Mouse (Mus musculus) brown adipose tissue, adult 24 weeks (tissue): ENCODE results near the gene Hopx. TPM values are rescaled to one million over a fixed set of nuclear protein-coding genes. Genes with fewer than 3 reads are reported as not detected.

Experiments used
- H3K27ac ChIP-seq: fragments of 200-500 bp; replicated peaks from 2 replicates; pipeline ENCODE4 v1.5.1; 2012; ENCODE audit warnings: low read depth, mild to moderate bottlenecking, low read length
- H3K4me1 ChIP-seq: fragments of 200-500 bp; 2 replicates; pipeline ENCODE4 v1.6.1; 2012; ENCODE audit warnings: low read length, mixed read lengths; ENCODE audit not compliant: control insufficient read depth, insufficient read depth, insufficient read length
- H3K4me3 ChIP-seq: fragments of 200-500 bp; 2 replicates; pipeline ENCODE4 v1.5.1; 2012; ENCODE audit warnings: low read depth, mild to moderate bottlenecking, low read length, moderate library complexity; ENCODE audit not compliant: insufficient read depth
- polyA plus RNA-seq: library from polyadenylated mRNA; stranded (reverse); fragments of >200 nt; gene quantifications from 2 replicates; pipeline ENCODE4 v1.2.4, GENCODE M21; 2012; ENCODE audit not compliant: missing spikeins, insufficient read depth, insufficient read length

Gene Hopx
- 5.0 and 10.8 TPM in 2 replicates for polyA plus RNA-seq

DNA sequence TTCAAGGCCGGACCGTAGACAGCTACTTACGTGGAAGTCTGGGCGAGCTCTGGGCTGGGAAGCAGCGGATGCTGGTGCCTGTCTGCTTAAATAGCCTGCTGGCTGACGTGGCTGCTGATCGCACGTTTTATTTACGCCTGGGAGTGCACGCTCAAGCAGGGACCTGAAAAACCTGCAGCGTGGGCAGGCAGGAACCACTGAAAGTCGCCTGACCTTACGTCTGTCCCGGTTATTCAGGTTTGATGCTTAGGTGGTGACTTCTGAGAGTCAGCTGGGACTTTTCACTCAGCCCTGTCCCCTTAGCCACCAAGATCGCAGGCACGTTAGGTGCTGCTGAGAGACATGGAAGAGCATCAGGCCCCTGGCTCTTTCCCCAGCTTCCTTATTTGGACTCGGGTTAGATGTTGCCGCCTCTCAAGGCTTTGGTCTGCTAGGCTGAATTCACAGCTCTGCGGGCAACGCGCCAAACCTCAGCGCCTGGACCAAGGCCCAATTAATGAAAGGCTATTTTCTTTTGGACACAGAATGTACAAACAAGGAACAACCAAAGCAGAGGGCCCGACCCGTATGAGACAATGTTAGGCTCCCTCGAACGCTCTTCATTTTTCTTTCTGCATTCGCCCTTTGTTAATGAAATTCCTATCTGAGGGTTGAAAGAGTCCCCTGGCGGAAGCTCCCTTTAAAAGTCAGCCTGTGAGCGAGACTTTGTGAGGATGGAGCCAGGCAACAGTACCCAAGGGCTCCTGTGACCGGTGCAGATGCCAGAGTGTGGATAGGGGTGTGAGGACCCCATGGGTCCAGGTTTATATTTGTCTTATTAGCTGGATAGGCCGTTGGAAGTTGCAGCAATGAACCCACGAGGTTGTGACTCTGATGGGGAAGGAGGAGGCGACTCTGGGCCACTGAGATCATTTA, at the start of gene Hopx:
Gene Hopx, minus strand, starts transcription at position 305 of the 915 bp plus-strand sequence.
- Histone ChIP-seq H3K4me1 (no peaks in the 10 kb centered on the region; the same call in 1 of the 2 replicates), H3K4me3 (no peak within 1 kb of the TSS), H3K27ac (no peak within 1 kb of the TSS)

DNA sequence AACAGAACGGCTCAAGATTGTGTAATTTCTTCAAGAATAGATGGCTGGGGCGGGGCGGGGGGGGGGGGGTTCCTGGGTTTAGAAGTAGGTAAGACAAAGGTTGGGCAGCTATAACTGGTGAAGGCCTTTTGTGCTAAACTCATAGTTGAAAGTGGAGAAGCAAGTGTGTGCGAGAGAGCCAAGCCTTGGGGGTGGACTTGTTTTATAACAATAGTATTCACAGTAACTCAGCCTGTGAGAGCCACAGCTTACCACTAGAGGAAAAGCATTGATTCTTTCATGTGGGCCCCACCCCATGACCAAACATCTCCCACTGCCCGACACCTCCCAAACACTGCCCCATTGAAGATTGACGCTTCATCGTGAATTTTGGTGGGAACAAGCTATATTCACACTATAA, 48.7 kb upstream of the Hopx start:
- Histone ChIP-seq H3K4me3 (no peak overlapping the region), H3K4me1 (peaks cover 3% of the 10 kb centered on the region; the same call in 1 of the 2 replicates), H3K27ac (no peak overlapping the region)

DNA sequence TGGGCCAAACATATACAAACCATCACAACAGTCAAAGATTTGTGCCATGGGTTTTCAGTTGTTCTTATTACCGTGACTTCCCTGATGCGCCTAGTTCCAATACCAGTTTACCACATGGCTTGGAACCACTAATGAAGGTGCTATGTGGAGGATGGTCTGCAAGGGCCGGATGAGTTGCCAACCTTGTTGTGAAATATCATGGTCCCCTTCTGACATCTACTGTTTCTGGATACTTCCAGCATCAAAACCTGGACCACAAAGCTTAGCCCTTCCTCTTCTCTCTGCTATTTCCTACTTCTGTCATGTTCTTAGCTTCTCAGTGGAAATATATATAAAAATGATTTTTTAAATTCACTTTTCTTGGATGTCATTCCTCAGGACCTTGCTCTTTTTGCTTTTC, 47.6 kb upstream of the Hopx start:
- no peak overlapping the region for H3K27ac ChIP-seq
- no peak overlapping the region for H3K4me3 ChIP-seq
- peaks cover 5% of the 10 kb centered on the region; the same call in 1 of the 2 replicates for H3K4me1 ChIP-seq

DNA sequence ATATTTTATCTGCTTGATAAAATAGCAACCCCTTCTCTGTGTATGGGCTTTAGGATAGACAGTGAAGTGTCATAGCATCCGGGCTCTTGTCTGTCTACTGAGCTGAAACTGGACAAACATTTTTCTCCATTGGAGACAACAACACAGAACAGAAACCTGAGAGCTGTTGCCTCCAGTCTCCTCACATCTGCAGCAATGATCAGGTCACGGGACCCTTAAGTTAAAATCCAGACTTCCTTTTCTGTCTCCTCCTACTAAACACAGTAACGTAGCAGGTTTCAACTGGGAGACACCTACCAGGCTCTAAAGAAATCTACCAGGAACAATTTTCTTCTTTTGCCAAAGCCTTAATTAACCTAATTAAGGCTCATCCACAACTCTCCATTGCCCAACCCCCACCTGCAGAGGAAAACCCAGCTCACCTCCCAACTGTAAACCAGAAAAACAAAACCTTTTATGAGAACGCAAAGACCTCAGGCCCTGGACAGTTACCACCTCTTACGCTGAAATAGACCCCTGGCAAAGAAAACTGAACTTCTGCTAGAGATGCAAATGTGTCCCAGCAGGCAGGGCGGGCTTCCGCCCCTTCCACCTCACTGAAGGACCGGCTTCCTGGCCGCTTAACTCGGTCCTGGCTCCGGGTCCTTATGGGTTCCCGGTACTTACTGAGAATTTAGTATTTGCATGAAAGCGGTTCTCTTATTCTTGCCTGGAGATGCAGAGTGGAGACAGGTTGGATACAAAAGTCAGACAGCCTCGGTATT, 43.0 kb upstream of the Hopx start:
- peak overlapping the region; percentile 66 for H3K27ac ChIP-seq
- peaks cover 9% of the 10 kb centered on the region; the same call in 1 of the 2 replicates for H3K4me1 ChIP-seq
- 0 out of 2 replicates have a peak overlapping the region, but pooled peaks have one; percentile 28 for H3K4me3 ChIP-seq

DNA sequence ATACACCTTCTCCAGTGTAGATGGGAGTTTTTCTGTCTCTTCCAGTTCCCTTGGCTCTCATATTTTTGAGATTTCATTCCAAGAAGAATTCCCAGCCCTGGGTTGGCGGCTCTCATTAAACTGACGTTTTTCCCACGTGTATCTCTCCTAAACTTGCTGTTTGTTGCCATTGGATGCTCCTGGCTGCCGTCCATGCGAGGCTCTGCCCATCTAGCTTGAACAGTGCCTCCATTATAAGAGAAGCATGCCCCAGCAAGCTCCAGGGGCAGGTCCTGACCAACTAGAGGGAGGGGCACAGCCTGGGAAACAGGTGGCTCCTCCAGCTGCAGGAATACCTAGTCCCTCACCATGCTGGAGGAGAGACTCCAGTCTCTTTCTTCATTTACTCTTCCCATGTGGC, 42.0 kb upstream of the Hopx start:
- no peak overlapping the region for H3K27ac ChIP-seq

DNA sequence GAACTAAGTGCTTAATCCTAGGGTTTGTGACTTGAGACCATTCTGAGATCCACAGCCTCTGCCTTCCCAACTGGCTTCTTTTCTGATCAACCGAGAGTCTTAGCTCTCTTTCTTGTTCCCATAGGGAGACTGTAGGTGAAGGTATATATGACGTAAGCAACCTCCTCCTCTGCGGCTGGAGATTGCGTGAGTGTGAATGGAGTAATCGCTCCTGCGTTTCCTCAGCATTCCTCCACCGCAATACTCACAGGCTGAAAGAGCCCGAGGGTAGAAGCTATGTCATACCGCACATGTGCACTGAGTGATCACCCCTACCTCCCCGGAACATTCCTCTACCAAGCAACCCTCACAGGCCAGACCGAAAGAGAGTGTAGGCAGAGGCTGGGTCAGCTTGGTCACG, 40.6 kb upstream of the Hopx start:
- Histone ChIP-seq H3K27ac (no peak overlapping the region), H3K4me3 (no peak overlapping the region), H3K4me1 (peaks cover 9% of the 10 kb centered on the region; the same call in 1 of the 2 replicates)

More for the DNA sequence above, 42.0 kb upstream of the Hopx start:
- H3K4me3 ChIP-seq = no peak overlapping the region
- peaks cover 9% of the 10 kb centered on the region; the same call in 1 of the 2 replicates for H3K4me1 ChIP-seq

DNA sequence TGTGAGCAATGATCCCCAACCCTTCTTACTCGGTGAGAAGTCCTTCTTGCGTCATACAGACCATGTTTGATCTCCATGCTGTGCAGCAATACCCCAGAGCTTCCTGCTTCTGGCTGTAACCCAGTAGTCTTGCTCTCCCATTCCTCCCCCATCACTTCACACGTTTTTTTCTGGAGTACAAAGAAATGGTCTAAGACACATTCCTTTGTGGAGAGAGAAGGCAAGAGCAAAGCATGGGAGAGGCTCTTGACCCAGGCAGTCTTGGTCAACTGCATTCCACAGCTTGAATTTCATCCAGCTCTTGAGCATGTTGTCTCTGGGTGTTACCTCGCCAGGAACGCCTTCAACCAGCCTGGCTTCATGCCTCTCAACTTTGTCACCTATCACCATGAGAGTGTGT, 39.9 kb upstream of the Hopx start:
- no peak overlapping the region for H3K4me3 ChIP-seq
- no peak overlapping the region for H3K27ac ChIP-seq
- H3K4me1 ChIP-seq = peaks cover 9% of the 10 kb centered on the region; the same call in 1 of the 2 replicates

DNA sequence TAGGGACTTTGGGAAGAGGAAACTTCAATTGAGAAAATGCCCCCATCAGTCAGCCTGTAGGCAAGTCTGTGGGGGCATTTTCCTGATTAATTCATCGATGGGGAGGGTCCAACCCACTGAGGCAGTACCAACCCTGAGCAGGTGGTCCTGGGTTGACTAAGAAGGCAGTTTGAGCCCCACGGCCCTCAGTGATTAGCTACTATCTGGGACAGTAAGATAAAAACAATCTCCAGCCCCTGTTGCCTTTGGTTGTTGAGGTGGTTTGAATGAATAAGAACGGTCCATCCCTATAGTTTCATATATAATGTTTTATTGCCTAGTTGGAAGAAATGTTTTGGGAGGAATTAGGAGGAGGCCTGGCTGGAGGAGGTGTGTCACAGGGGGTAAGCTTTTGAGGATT, 36.8 kb upstream of the Hopx start:
- Histone ChIP-seq H3K27ac (no peak overlapping the region), H3K4me1 (no peaks in the 10 kb centered on the region), H3K4me3 (no peak overlapping the region)

DNA sequence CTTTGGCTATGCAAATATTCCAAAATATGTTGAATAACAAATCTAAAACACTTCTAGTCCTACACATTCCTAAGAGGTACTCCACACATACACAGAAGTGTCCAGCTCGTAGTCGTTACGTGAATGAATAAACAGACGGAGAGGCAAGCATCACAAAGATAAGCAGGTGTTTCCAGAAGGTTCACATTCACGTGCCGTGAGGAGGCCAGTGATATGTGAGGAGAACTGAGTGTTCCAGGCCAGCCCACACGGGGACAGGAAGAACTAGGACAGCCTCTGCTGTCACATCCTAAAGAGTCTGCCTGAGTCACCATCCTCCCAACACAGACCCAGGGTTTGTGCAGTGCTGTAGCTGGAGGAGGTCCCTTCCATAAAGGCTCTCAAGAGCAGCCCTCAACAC, 36.2 kb upstream of the Hopx start:
- Histone ChIP-seq H3K4me1 (no peaks in the 10 kb centered on the region), H3K27ac (no peak overlapping the region), H3K4me3 (no peak overlapping the region)

DNA sequence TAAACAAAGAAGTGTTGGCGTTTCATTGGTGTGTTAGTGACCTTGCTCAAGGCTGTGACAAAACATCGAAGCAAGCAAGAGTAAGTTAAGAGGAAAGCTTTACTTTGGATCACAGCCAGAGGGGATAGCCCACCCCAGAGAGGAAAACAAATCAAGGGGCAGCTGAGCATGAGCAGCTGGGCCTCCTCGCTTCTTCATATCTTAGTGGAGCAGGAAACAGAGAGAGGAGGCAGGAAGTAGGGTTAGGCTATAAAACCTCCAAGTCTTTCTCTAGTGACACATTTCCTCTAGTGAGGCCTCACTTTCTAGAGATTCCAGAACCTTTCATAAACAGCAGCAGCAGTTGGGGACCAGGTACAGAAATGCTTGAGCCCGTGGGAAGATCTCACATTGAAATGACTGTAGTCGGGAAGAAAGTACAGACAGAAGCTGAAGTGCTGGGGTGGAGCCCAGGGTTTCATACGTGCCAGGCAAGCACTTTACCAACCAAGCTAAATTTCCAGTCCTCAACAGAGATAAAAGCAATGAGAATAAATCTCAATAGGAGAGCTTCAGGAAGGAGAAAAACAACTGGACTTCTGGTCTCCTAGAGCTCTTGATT, 33.2 kb upstream of the Hopx start:
- Histone ChIP-seq H3K27ac (no peak overlapping the region), H3K4me1 (no peaks in the 10 kb centered on the region), H3K4me3 (no peak overlapping the region)

DNA sequence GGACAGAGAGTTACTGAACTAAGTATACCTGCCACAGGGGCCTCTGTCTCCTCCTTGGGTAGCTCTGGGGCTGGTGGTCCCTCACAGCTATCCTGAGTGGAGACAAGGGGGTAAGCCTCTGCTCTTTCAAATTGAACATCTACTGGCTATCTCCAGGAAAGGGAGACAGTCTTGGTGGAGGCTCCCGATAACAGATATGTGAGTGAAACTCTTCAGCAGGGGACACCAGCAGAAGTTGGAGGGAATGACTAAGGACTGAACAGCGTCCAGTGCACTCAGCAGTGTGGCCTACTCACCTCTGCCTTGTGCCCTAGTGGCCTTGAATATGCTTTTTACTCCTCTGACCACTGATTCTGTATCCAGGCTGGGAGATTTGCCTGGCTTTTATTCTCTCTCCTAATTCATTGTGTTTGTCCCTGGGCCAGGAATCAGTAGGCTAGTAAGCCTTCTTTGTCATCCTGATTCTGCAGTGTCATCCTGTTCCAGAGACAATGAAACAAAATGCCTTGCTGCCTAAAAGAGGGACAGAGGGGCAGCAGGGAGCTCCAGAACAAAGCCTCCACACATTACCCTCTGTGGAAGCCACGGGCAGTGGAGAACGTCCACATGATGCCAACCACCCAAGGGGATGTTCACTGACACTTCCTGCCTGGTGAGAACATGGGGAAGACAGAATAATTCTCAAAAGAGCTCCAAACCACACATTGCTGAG, 31.7 kb upstream of the Hopx start:
- H3K4me3 ChIP-seq = no peak overlapping the region
- H3K4me1 ChIP-seq = no peaks in the 10 kb centered on the region
- no peak overlapping the region for H3K27ac ChIP-seq

DNA sequence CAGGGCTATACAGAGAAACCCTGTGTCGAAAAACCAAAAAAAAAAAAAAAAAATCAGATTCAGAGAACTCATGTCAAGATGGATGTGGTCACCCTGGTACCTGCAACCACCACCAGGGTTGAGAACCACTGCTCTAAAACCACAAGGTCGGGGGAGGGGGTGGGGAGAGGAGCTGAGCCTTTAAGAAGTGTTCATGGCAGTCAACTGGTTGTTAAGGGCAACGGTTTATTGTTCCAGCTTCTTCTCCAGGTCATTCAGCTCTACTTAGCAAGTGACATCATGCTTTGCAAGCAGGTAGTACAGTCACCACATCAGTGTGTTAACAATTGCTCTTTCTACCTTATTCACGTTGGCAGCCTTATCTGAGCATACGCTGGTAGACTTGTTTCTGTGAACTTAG, 29.7 kb upstream of the Hopx start:
- H3K27ac ChIP-seq = no peak overlapping the region

DNA sequence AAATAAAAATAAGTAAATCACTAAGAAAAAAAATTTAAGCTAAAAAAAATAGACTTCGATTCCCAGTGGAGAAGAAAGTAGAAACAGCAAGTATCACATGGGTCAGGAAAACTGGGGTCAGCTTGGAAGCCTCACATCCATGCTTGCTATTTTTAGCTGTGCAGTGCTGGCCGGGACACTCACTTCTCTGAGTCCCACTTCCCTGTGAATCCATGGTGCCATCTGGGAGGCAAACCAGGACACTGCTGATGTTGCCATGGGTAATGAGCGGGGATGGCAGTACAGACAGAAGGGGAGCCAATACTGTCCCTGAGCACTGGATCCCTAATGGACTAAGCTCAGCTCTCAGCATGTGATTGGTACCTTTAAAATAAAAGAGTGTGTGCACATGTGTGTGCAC, 28.2 kb upstream of the Hopx start:
- Histone ChIP-seq H3K4me1 (no peaks in the 10 kb centered on the region), H3K27ac (no peak overlapping the region), H3K4me3 (no peak overlapping the region)

More for the DNA sequence above, 29.7 kb upstream of the Hopx start:
- H3K4me1 ChIP-seq = no peaks in the 10 kb centered on the region
- H3K4me3 ChIP-seq = no peak overlapping the region

DNA sequence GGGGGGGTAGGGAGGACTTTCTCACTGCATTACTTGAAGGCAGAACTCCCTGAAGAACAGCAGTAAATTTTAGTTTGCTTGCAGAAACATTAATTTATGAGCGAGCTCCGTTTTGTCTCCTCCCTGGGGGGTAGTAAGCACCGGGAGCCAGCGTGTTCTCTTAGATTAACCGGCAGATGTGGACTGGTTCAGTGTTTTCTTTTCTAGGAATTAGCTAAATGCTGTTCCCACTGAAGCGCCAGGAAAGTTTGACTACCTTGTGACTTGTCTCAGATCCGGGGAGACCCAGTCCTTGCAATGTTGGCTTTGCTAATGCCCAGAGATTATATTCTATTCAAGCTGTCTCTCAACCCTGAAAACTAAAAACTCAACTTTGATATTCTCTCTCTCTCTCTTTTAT, 26.4 kb upstream of the Hopx start:
- no peaks in the 10 kb centered on the region for H3K4me1 ChIP-seq
- no peak overlapping the region for H3K27ac ChIP-seq
- no peak overlapping the region for H3K4me3 ChIP-seq
